Mouse (Mus musculus) heart, adult 2 months (tissue): ENCODE measurements around the gene Dedd. TPM values are rescaled to one million over a fixed set of nuclear protein-coding genes. Genes with fewer than 3 reads are reported as not detected.

Experiments used
- DNase-seq, 2 experiments: peaks; one replicate each; pipeline ENCODE4 v3.0.0; 2021
- H3K27ac ChIP-seq: fragments of 200-600 bp; 2 replicates; pipeline ENCODE4 v1.8.1; 2022
- H3K27me3 ChIP-seq: fragments of 200-500 bp; 2 replicates; pipeline ENCODE4 v1.6.1; 2012; ENCODE audit warnings: mild to moderate bottlenecking, low read length, inconsistent platforms, mixed read lengths; ENCODE audit not compliant: control insufficient read depth, insufficient read depth
- H3K36me3 ChIP-seq: fragments of 200-500 bp; 2 replicates; pipeline ENCODE4 v1.6.1; 2012; ENCODE audit warnings: low read length, inconsistent platforms; ENCODE audit not compliant: control insufficient read depth, insufficient read depth
- H3K4me1 ChIP-seq: fragments of 200-500 bp; 2 replicates; pipeline ENCODE4 v1.6.1; 2011; ENCODE audit warnings: low read length; ENCODE audit not compliant: control insufficient read depth, insufficient read depth
- H3K4me3 ChIP-seq: fragments of 200-600 bp; 2 replicates; pipeline ENCODE4 v1.8.1; 2022
- H3K79me2 ChIP-seq: fragments of 200-500 bp; replicated peaks from 2 replicates; pipeline ENCODE4 v1.6.1; 2012; ENCODE audit warnings: mild to moderate bottlenecking, inconsistent platforms, low read length, moderate library complexity, mixed read lengths; ENCODE audit not compliant: control insufficient read depth, insufficient read depth
- H3K9ac ChIP-seq: fragments of 200-500 bp; 2 replicates; pipeline ENCODE4 v1.6.1; 2012; ENCODE audit warnings: low read depth, mild to moderate bottlenecking, control low read depth, inconsistent platforms, low read length, mixed read lengths
- CTCF ChIP-seq: fragments of 200-600 bp; IDR thresholded peaks from 2 replicates; pipeline ENCODE4 v1.8.1; 2022; ENCODE audit warnings: antibody characterized with exemption, mild to moderate bottlenecking, moderate library complexity
- EP300 ChIP-seq: fragments of 200-500 bp; IDR thresholded peaks from 2 replicates; pipeline ENCODE4 v1.6.1; 2011; ENCODE audit warnings: low read depth, low read length, control low read depth; ENCODE audit not compliant: insufficient read depth
- POLR2A ChIP-seq: fragments of 200-500 bp; IDR thresholded peaks from 2 replicates; pipeline ENCODE4 v1.6.1; 2011; ENCODE audit warnings: mild to moderate bottlenecking, low read depth, low read length, control low read depth; ENCODE audit not compliant: insufficient read depth
- WGBS: fragments of 180-500 bp; shearing (Covaris S2); methylation state at CpG from one replicate; pipeline ENCODE4 v1.1.7; 2018; 5-methylcytosine and 5-hydroxymethylcytosine counted together
- intact Hi-C: fragments of 180-260 bp; cut with DNase I; formaldehyde crosslinking; loops from one replicate; pipeline ENCODE4 v1.15.1; 2025
- polyA plus RNA-seq: library from polyadenylated mRNA; depleted of rRNA; stranded (reverse); fragments of >200 nt; gene quantifications from 2 replicates; pipeline ENCODE4 v1.2.3, GENCODE M21; 2012; rRNA removed
- total RNA-seq, 2 experiments: library from RNA; stranded (reverse); gene quantifications; 2 replicates each; pipeline ENCODE4 v1.2.3; 2021

Dedd gene
- total and polyA plus RNA-seq, 3 experiments: 20.8 to 28.8 (median 22.9) TPM

GRCm38 (mm10) chr1:171384361-171384760 lies 55.4 kb downstream of the Dedd start:
- no peak overlapping the region for H3K27ac ChIP-seq

DNA sequence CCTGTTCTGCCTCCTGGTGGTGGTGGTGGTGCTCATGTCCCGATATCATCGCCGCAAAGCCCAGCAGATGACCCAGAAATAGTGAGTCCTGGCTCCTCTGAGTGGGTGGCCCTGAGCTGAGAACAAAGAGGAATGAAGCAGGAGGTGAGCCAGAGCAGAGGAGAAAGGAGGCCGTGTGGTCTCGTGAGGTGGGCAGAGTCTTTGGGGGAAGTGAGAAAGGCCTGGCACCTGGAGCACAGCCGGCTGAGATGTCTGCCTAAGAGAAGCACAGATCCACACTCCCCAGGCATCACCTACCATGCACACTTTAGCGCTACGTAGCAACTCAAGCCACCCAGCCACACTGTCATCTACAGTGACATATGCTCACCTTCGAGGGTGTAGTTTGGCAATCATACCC lies 56.2 kb downstream of the Dedd start:
- DNase-seq: no peak
- no peaks in the 10 kb centered on the region for H3K36me3 ChIP-seq
- H3K9ac ChIP-seq: no peak overlapping the region
- H3K27ac ChIP-seq: no peak overlapping the region
- intact Hi-C loops: no loop called here
- H3K4me3 ChIP-seq: no peak overlapping the region
- peaks cover 2% of the 10 kb centered on the region; the same call in 1 of the 2 replicates for H3K4me1 ChIP-seq
- 61% methylated on average over 9 of the region's 9 CpGs for WGBS
- no peaks in the 10 kb centered on the region for H3K79me2 ChIP-seq
- H3K27me3 ChIP-seq: no peaks in the 10 kb centered on the region; the same call in 1 of the 2 replicates
- 0 out of 2 replicates have a peak, but pooled peaks have one; percentile 3 for TF ChIP-seq CTCF
- no peak for TF ChIP-seq POLR2A
- TF ChIP-seq EP300: no peak

More at GRCm38 (mm10) chr1:171384361-171384760, 55.4 kb downstream of the Dedd start:
- Histone ChIP-seq H3K9ac (no peak overlapping the region), H3K79me2 (no peaks in the 10 kb centered on the region), H3K27me3 (no peaks in the 10 kb centered on the region; the same call in 1 of the 2 replicates), H3K4me1 (peaks cover 2% of the 10 kb centered on the region; the same call in 1 of the 2 replicates), H3K4me3 (no peak overlapping the region), H3K36me3 (no peaks in the 10 kb centered on the region)
- no peak for TF ChIP-seq EP300
- TF ChIP-seq POLR2A: no peak
- TF ChIP-seq CTCF: no peak
- 61% methylated on average over 9 of the region's 9 CpGs for WGBS
- no peak for DNase-seq
- intact Hi-C loops: no loop called here

DNA sequence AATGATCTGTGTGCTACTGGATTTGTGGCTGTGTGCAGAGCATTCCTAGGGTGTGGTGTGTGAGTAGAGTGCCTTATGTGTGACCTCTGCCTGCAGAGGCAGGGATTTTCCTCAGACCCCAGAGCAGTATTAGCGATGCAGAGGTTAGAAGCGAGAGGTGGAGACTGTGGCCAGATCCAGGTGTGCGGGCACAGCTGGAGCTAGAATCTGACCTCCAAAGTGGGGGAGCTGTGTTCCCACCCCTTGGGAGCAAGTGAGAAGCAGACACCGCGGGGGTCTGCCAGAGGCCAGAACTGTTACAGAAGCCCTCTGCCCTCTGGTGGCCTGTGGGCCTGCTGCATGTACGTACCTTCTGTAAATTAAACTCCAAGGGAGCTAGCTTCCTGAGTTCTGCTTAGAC lies 58.2 kb downstream of the Dedd start:
- H3K27me3 ChIP-seq: no peaks in the 10 kb centered on the region; the same call in 1 of the 2 replicates
- no peak overlapping the region for H3K9ac ChIP-seq
- no peaks in the 10 kb centered on the region for H3K4me1 ChIP-seq
- TF ChIP-seq POLR2A: no peak
- TF ChIP-seq CTCF: peak; percentile 28; the same call in 1 of the 2 replicates
- TF ChIP-seq EP300: no peak
- H3K79me2 ChIP-seq: no peaks in the 10 kb centered on the region
- no peak overlapping the region for H3K4me3 ChIP-seq
- WGBS: 49% methylated on average over 6 of the region's 6 CpGs
- no peaks in the 10 kb centered on the region for H3K36me3 ChIP-seq
- DNase-seq: no peak
- intact Hi-C loops: no loop called here
- no peak overlapping the region for H3K27ac ChIP-seq

- H3K27ac ChIP-seq: peak within 1 kb of the TSS; percentile 7; the same call in 1 of the 2 replicates
- DNase-seq: peak; percentile 51 to 83
- no peak for TF ChIP-seq CTCF
- TF ChIP-seq POLR2A: 0 out of 2 replicates have a peak, but pooled peaks have one; percentile 30
- no peaks in the 10 kb centered on the region for H3K27me3 ChIP-seq
- no peak within 1 kb of the TSS for H3K4me3 ChIP-seq
- H3K9ac ChIP-seq: 0 out of 2 replicates have a peak within 1 kb of the TSS, but pooled peaks have one; percentile 17
- no peaks in the 10 kb centered on the region for H3K79me2 ChIP-seq
- 68% methylated on average over 15 of the region's 15 CpGs for WGBS
- H3K4me1 ChIP-seq: no peaks in the 10 kb centered on the region
- H3K36me3 ChIP-seq: no peaks in the 10 kb centered on the region
- intact Hi-C loops: no loop called here
These were observed 59.6 kb downstream of the Dedd start, which contains the start of gene Arhgap30 for GRCm38 (mm10) chr1:171388376-171389102. Gene Arhgap30, plus strand, starts transcription at chr1:171388954.

DNA sequence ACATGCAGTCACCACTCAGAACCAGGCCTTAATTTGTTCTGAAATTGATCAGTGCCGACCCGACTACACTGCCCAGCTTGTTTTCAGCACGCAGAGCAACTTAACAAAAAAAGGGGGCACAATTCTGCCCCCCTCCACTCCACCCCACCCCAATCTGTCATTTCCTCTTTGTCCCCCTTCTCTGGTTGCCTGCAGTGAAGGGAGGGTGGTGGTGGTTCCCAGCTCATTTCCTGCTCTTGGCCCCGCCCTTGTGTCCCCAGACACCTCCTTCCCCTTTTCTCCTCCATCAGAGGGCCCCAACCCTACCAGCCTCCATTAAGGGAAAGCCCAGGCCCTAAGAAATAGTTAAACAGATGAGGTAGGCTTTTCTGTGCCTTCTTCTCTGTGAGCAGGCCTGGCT lies 61.2 kb downstream of the Dedd start:
- whole genome bisulfite sequencing: 78% methylated on average over 4 of the region's 4 CpGs
- no peaks in the 10 kb centered on the region for H3K4me1 ChIP-seq
- DNase-seq: peak in 1 of 2 experiments; percentile 78
- no peaks in the 10 kb centered on the region for H3K79me2 ChIP-seq
- intact Hi-C loops: no loop called here
- H3K36me3 ChIP-seq: no peaks in the 10 kb centered on the region
- no peaks in the 10 kb centered on the region for H3K27me3 ChIP-seq
- TF ChIP-seq EP300 (no peak), POLR2A (no peak), CTCF (no peak)
- no peak overlapping the region for H3K4me3 ChIP-seq
- no peak overlapping the region for H3K9ac ChIP-seq
- H3K27ac ChIP-seq: no peak overlapping the region

Other genes starting within 250 kb of the Dedd start
- gene Cfap126, start 215.2 kb upstream of the Dedd start, total RNA-seq: under 1 TPM; 0.89 to 0.98 TPM
- gene Cfap126, start 215.2 kb upstream of the Dedd start, polyA plus RNA-seq: 2.1 and 6.3 TPM in 2 replicates
- 1,000 to 10,000 TPM; 1,087 to 1,288 TPM for gene Sdhc, start 178.5 kb upstream of the Dedd start, total RNA-seq
- gene Sdhc, start 178.5 kb upstream of the Dedd start, polyA plus RNA-seq: 1,025 and 1,670 TPM in 2 replicates
- gene Mpz, start 178.4 kb upstream of the Dedd start, total RNA-seq: under 1 TPM in 1 of 2 experiments, not detected in 1; 0.39 TPM
- gene Mpz, start 178.4 kb upstream of the Dedd start, polyA plus RNA-seq: 3.2 and 8.0 TPM in 2 replicates
- gene Pcp4l1, start 132.9 kb upstream of the Dedd start, total RNA-seq: 100 to 1,000 TPM; 255 to 283 TPM
- 165 and 190 TPM in 2 replicates for gene Pcp4l1, start 132.9 kb upstream of the Dedd start, polyA plus RNA-seq
- not detected for gene Nr1i3, start 115.2 kb upstream of the Dedd start, total RNA-seq
- 0.12 TPM in 1 of 2 replicates, not detected in the other for gene Nr1i3, start 115.2 kb upstream of the Dedd start, polyA plus RNA-seq
- 10 to 100 TPM; 79.8 to 81.6 TPM for gene Tomm40l, start 106.6 kb upstream of the Dedd start, total RNA-seq
- gene Tomm40l, start 106.6 kb upstream of the Dedd start, polyA plus RNA-seq: 63.9 and 83.2 TPM in 2 replicates
- 1 to 10 TPM; 2.1 to 2.2 TPM for gene Apoa2, start 104.1 kb upstream of the Dedd start, total RNA-seq
- gene Apoa2, start 104.1 kb upstream of the Dedd start, polyA plus RNA-seq: 3.9 and 15.3 TPM in 2 replicates
- 10 to 100 TPM; 12.4 to 15.3 TPM for gene Fcer1g, start 94.8 kb upstream of the Dedd start, total RNA-seq
- gene Fcer1g, start 94.8 kb upstream of the Dedd start, polyA plus RNA-seq: 32.7 and 50.8 TPM in 2 replicates
- 1 to 10 TPM in 1 of 2 experiments, under 1 TPM in 1; 0.29 to 1.5 TPM for gene Adamts4, start 78.7 kb upstream of the Dedd start, total RNA-seq
- gene Adamts4, start 78.7 kb upstream of the Dedd start, polyA plus RNA-seq: 0.92 and 0.94 TPM in 2 replicates
- gene Ndufs2, start 77.8 kb upstream of the Dedd start, total RNA-seq: 1,000 to 10,000 TPM; 1,369 to 1,610 TPM
- gene Ndufs2, start 77.8 kb upstream of the Dedd start, polyA plus RNA-seq: 997 and 1,250 TPM in 2 replicates
- 10 to 100 TPM; 16.4 to 17.4 TPM for gene B4galt3, start 58.8 kb upstream of the Dedd start, total RNA-seq
- gene B4galt3, start 58.8 kb upstream of the Dedd start, polyA plus RNA-seq: 41.9 and 45.7 TPM in 2 replicates
- gene Ppox, start 48.0 kb upstream of the Dedd start, total RNA-seq: 10 to 100 TPM in 1 of 2 experiments, 1 to 10 TPM in 1; 9.7 to 12.0 TPM
- gene Ppox, start 48.0 kb upstream of the Dedd start, polyA plus RNA-seq: 31.4 and 33.1 TPM in 2 replicates
- 10 to 100 TPM; 19.9 to 20.1 TPM for gene Usp21, start 41.2 kb upstream of the Dedd start, total RNA-seq
- 31.7 and 37.9 TPM in 2 replicates for gene Usp21, start 41.2 kb upstream of the Dedd start, polyA plus RNA-seq
- 10 to 100 TPM; 80.5 to 93.5 TPM for gene Ufc1, start 34.1 kb upstream of the Dedd start, total RNA-seq
- gene Ufc1, start 34.1 kb upstream of the Dedd start, polyA plus RNA-seq: 29.7 and 37.7 TPM in 2 replicates
- 10 to 100 TPM; 25.9 to 32.7 TPM for gene Nit1, start 16.5 kb downstream of the Dedd start, total RNA-seq
- 40.1 and 41.3 TPM in 2 replicates for gene Nit1, start 16.5 kb downstream of the Dedd start, polyA plus RNA-seq
- 10 to 100 TPM; 68.3 to 97.4 TPM for gene Pfdn2, start 16.5 kb downstream of the Dedd start, total RNA-seq
- gene Pfdn2, start 16.5 kb downstream of the Dedd start, polyA plus RNA-seq: 25.4 and 29.8 TPM in 2 replicates
- gene Klhdc9, start 31.7 kb downstream of the Dedd start, total RNA-seq: under 1 TPM in 1 of 2 experiments, not detected in 1; 0.16 TPM
- gene Klhdc9, start 31.7 kb downstream of the Dedd start, polyA plus RNA-seq: 0.20 and 0.25 TPM in 2 replicates
- gene Nectin4, start 41.0 kb downstream of the Dedd start, total RNA-seq: under 1 TPM; 0.13 to 0.23 TPM
- 0.21 and 0.29 TPM in 2 replicates for gene Nectin4, start 41.0 kb downstream of the Dedd start, polyA plus RNA-seq
- gene Arhgap30, start 59.8 kb downstream of the Dedd start, total RNA-seq: 1 to 10 TPM; 2.3 to 2.4 TPM
- 2.6 and 3.2 TPM in 2 replicates for gene Arhgap30, start 59.8 kb downstream of the Dedd start, polyA plus RNA-seq
- gene Usf1, start 82.2 kb downstream of the Dedd start, total RNA-seq: 10 to 100 TPM; 38.4 to 46.6 TPM
- gene Usf1, start 82.2 kb downstream of the Dedd start, polyA plus RNA-seq: 47.8 and 64.2 TPM in 2 replicates
- 1 to 10 TPM; 1.3 to 1.8 TPM for gene Tstd1, start 89.7 kb downstream of the Dedd start, total RNA-seq
- gene Tstd1, start 89.7 kb downstream of the Dedd start, polyA plus RNA-seq: 2.2 and 3.1 TPM in 2 replicates
- 10 to 100 TPM; 32.9 to 36.1 TPM for gene F11r, start 108.4 kb downstream of the Dedd start, total RNA-seq
- gene F11r, start 108.4 kb downstream of the Dedd start, polyA plus RNA-seq: 47.5 and 58.3 TPM in 2 replicates
- gene Alyref2, start 174.3 kb downstream of the Dedd start, total RNA-seq: 1 to 10 TPM; 1.6 to 2.2 TPM
- 2.5 TPM in 2 replicates for gene Alyref2, start 174.3 kb downstream of the Dedd start, polyA plus RNA-seq
- not detected for gene Itln1, start 206.1 kb downstream of the Dedd start, total RNA-seq
- 0.16 TPM in 1 of 2 replicates, not detected in the other for gene Itln1, start 206.1 kb downstream of the Dedd start, polyA plus RNA-seq
- gene Cd244a, start 230.0 kb downstream of the Dedd start, total RNA-seq: under 1 TPM; 0.21 to 0.36 TPM
- gene Cd244a, start 230.0 kb downstream of the Dedd start, polyA plus RNA-seq: 0.29 and 0.88 TPM in 2 replicates